ENCODE assay signal across 23 mouse cellular contexts in genomic region chr11:6175506-6175905, GRCm38 (mm10). TPM values are rescaled to one million over a fixed set of nuclear protein-coding genes. Genes with fewer than 3 reads are reported as not detected.
DNase-seq lines count a peak whose midpoint lies in the region; ATAC-seq and TF ChIP-seq lines count a peak whose summit lies in the region.
"Had no signal": no experiment of that assay in that cellular context is flagged by ENCODE, and none has a peak within 500 bp of the region (broad histone marks: within the 10 kb centered on the region; RNA-seq: fewer than 3 reads in every experiment).

No protein-coding gene starts in this region.

- no peak overlapping the region for H3K9ac ChIP-seq in heart, embryonic 14.5 days (ENCODE audit: low read length)
- H3K9ac ChIP-seq in heart, adult 2 months (ENCODE audit: low read depth, low read length): no peak overlapping the region
- H3K9ac ChIP-seq in CH12.LX (ENCODE audit: insufficient read depth, low read depth): no peak overlapping the region
- H3K9ac ChIP-seq: embryonic facial prominence, embryonic 12.5 days; forebrain, embryonic 15.5 days; hindbrain, embryonic 14.5 days; intestine, embryonic 15.5 days had no signal

- H3K4me3 ChIP-seq in heart, embryonic 14.5 days (ENCODE audit: control insufficient read depth in 1 of 2, insufficient read depth in 1 of 2, low read depth in 1 of 2, low read length in 2 of 2): no peak overlapping the region
- no peak overlapping the region for H3K4me3 ChIP-seq in heart, adult 2 months
- H3K4me3 ChIP-seq in megakaryocyte, embryonic 14.5 days (replicated peaks): peak overlapping the region; percentile 12
- H3K4me3 ChIP-seq in CH12.LX (replicated peaks in 1 of 3; ENCODE audit: low read depth in 2 of 3, low read length in 2 of 3, poor library complexity in 1 of 3): no peak overlapping the region
- H3K4me3 ChIP-seq: embryonic facial prominence, embryonic 12.5 days; forebrain, embryonic 15.5 days; hindbrain, embryonic 10.5 days; intestine, embryonic 15.5 days had no signal

- H3K27ac ChIP-seq in heart, embryonic 14.5 days (replicated peaks in 1 of 2; ENCODE audit: control insufficient read depth in 1 of 2, insufficient read depth in 1 of 2, low read depth in 2 of 2, low read length in 2 of 2): peak overlapping the region in 1 of 2 experiments; percentile 67; a peak in 2 of 4 replicates
- H3K27ac ChIP-seq in heart, adult 2 months: no peak overlapping the region
- no peak overlapping the region for H3K27ac ChIP-seq in CH12.LX (ENCODE audit: insufficient read depth, low read depth)
- H3K27ac ChIP-seq: embryonic facial prominence, embryonic 12.5 days; forebrain, embryonic 15.5 days; hindbrain, embryonic 10.5 days; hindbrain, embryonic 14.5 days; intestine, embryonic 15.5 days had no signal

- 5% methylated on average over 1 of the region's 1 CpGs for WGBS in heart, embryonic 14.5 days
- WGBS in heart, adult 2 months: 36% methylated on average over 1 of the region's 1 CpGs

- TF ChIP-seq RAD21 in CH12.LX (IDR thresholded peaks at IDR 0.05; ENCODE audit: low read depth, low read length): no peak

- H3K4me2 ChIP-seq in heart, embryonic 14.5 days (ENCODE audit: low read length): peak overlapping the region; percentile 50
- H3K4me2 ChIP-seq in CH12.LX (ENCODE audit: insufficient read depth, low read depth, poor library complexity, severe bottlenecking): no peak overlapping the region
- H3K4me2 ChIP-seq: embryonic facial prominence, embryonic 12.5 days; forebrain, embryonic 15.5 days; hindbrain, embryonic 14.5 days; intestine, embryonic 15.5 days had no signal

- no peaks in the 10 kb centered on the region for H3K9me3 ChIP-seq in heart, embryonic 14.5 days (ENCODE audit: control insufficient read depth, low read length)
- no peaks in the 10 kb centered on the region for H3K9me3 ChIP-seq in megakaryocyte, embryonic 14.5 days
- peaks cover 2% of the 10 kb centered on the region for H3K9me3 ChIP-seq in CH12.LX (replicated peaks; ENCODE audit: low read length)
- H3K9me3 ChIP-seq: embryonic facial prominence, embryonic 12.5 days; forebrain, embryonic 15.5 days; hindbrain, embryonic 10.5 days; intestine, embryonic 15.5 days had no signal

- TF ChIP-seq CTCF in heart, adult 2 months (IDR thresholded peaks at IDR 0.05): no peak
- TF ChIP-seq CTCF in CH12.LX (conservative IDR thresholded peaks at IDR 0.05 in 1 of 2, IDR thresholded peaks at IDR 0.05 in 1 of 2; ENCODE audit: low read depth in 2 of 2, low read length in 2 of 2): no peak

- dilution Hi-C loops in CH12.LX (cut with MboI; ENCODE audit: extremely low pct_ligation_motif_present, extremely low pct_unique_long_range_greater_than_20kb, low sequenced_read_pairs): no loop called here

- no peak for ATAC-seq in heart, embryonic 14.5 days (ENCODE audit: insufficient number of reproducible peaks, insufficient read depth, low FRiP score, low read depth)
- ATAC-seq in megakaryocyte, adult 5-6 weeks (ENCODE audit: poor library complexity, severe bottlenecking): no peak
- ATAC-seq: CD4-positive, CD25-positive, alpha-beta regulatory T cell, adult 4 months; forebrain, embryonic 15.5 days had no signal

- in situ Hi-C loops in CH12.LX (cut with MboI; ENCODE audit: low pct_ligation_motif_present, low pct_unique_long_range_greater_than_20kb, low sequenced_read_pairs): no loop called here

- peaks cover 12 to 42% of the 10 kb centered on the region in 2 experiments for H3K4me1 ChIP-seq in heart, embryonic 14.5 days (ENCODE audit: control insufficient read depth in 2 of 2, insufficient read depth in 2 of 2, low read length in 2 of 2)
- H3K4me1 ChIP-seq in heart, adult 2 months (ENCODE audit: control insufficient read depth, insufficient read depth, low read length): peaks cover 24% of the 10 kb centered on the region
- H3K4me1 ChIP-seq in megakaryocyte, embryonic 14.5 days: peaks cover 66% of the 10 kb centered on the region
- peaks cover 35 to 69% of the 10 kb centered on the region in 2 experiments for H3K4me1 ChIP-seq in CH12.LX (ENCODE audit: control insufficient read depth in 1 of 2, insufficient read depth in 2 of 2)

- DNase-seq in heart, adult 2 months: no peak
- DNase-seq in A20 (ENCODE audit: low read depth, low spot score) (peak; percentile 72), CH12.LX (ENCODE audit: extremely low read depth) (peak; percentile 64)
- DNase-seq in layer of hippocampus, postnatal 14 days (ENCODE audit: low spot score in 2 of 2): no peak
- DNase-seq: B cell, adult 2 months; cerebellum, adult 11 months; cerebellum, adult 8-10 months; gastrocnemius, postnatal 25 days; kidney, adult 18-20 months had no signal

- peaks cover 2% of the 10 kb centered on the region for H3K79me2 ChIP-seq in heart, adult 2 months (replicated peaks; ENCODE audit: control insufficient read depth, insufficient read depth, low read length)
- H3K79me2 ChIP-seq in CH12.LX (replicated peaks; ENCODE audit: control insufficient read depth, extremely low read depth, insufficient read depth, poor library complexity, severe bottlenecking): peaks cover 46% of the 10 kb centered on the region

- no peaks in the 10 kb centered on the region for H3K27me3 ChIP-seq in heart, embryonic 14.5 days (ENCODE audit: control insufficient read depth, insufficient read depth, low read length)
- no peaks in the 10 kb centered on the region for H3K27me3 ChIP-seq in heart, adult 2 months (ENCODE audit: control insufficient read depth, insufficient read depth, low read length)
- no peaks in the 10 kb centered on the region for H3K27me3 ChIP-seq in megakaryocyte, embryonic 14.5 days (replicated peaks)
- no peaks in the 10 kb centered on the region for H3K27me3 ChIP-seq in CH12.LX (replicated peaks)
- H3K27me3 ChIP-seq: embryonic facial prominence, embryonic 12.5 days; forebrain, embryonic 15.5 days; intestine, embryonic 15.5 days had no signal

- intact Hi-C loops in heart, adult 2 months (cut with DNase I): no loop called here

- no peak for TF ChIP-seq POLR2A in heart, adult 2 months (IDR thresholded peaks at IDR 0.05; ENCODE audit: insufficient read depth, low read depth, low read length)
- no peak for TF ChIP-seq POLR2A in CH12.LX (IDR thresholded peaks at IDR 0.05; ENCODE audit: low read depth, low read length)

- no peaks in the 10 kb centered on the region for H3K36me3 ChIP-seq in heart, embryonic 14.5 days (ENCODE audit: control insufficient read depth, insufficient read depth, low read length)
- H3K36me3 ChIP-seq in heart, adult 2 months (ENCODE audit: control insufficient read depth, insufficient read depth, low read length): peaks cover 10% of the 10 kb centered on the region
- H3K36me3 ChIP-seq in megakaryocyte, embryonic 14.5 days (replicated peaks; ENCODE audit: low read length): peaks cover 9% of the 10 kb centered on the region
- H3K36me3 ChIP-seq in CH12.LX (replicated peaks in 1 of 2; ENCODE audit: control insufficient read depth in 1 of 2, insufficient read depth in 1 of 2, low read length in 1 of 2): peaks cover 0 to 17% of the 10 kb centered on the region in 2 experiments
- H3K36me3 ChIP-seq: embryonic facial prominence, embryonic 12.5 days; forebrain, embryonic 15.5 days; intestine, embryonic 15.5 days had no signal

- no peak for TF ChIP-seq EP300 in heart, adult 2 months (IDR thresholded peaks at IDR 0.05; ENCODE audit: insufficient read depth, low read depth, low read length)
- 0 out of 2 replicates have a peak, but pooled peaks have one; percentile 11 for TF ChIP-seq EP300 in CH12.LX (IDR thresholded peaks at IDR 0.05; ENCODE audit: low read length)

TF ChIP-seq in CH12.LX, 34 proteins besides CTCF, POLR2A, EP300 and RAD21 (continues in another document):
- peak; percentile 44; the same call in 1 of the 2 replicates for TF ChIP-seq IRF4 (IDR thresholded peaks at IDR 0.05; ENCODE audit: low read depth, low read length)
- no peak for TF ChIP-seq MXI1 (IDR thresholded peaks at IDR 0.05; ENCODE audit: low read depth, low read length)
- TF ChIP-seq TCF12 (IDR thresholded peaks at IDR 0.05; ENCODE audit: low read depth, low read length): no peak
- TF ChIP-seq BHLHE40 (IDR thresholded peaks at IDR 0.05; ENCODE audit: low read depth, low read length): peak; percentile 68
- TF ChIP-seq ETS1 (conservative IDR thresholded peaks at IDR 0.05; ENCODE audit: low read depth, low read length): 0 out of 2 replicates have a peak, but pooled peaks have one; percentile 6
- no peak for TF ChIP-seq USF2 (conservative IDR thresholded peaks at IDR 0.05; ENCODE audit: low read depth, low read length)

RNA-seq across cellular contexts. Expression of gene A730071L15Rik, which starts 24.3 kb away (rescaled TPM):
- polyA plus RNA-seq in heart, embryonic 14.5 days (2014; fragmentation: Nextera tagmentation; extraction: Ambion mirVana): 0.42 and 0.80 TPM in 2 replicates
- not detected for total RNA-seq in heart, adult 2 months (2021)
- polyA plus RNA-seq in heart, adult 2 months (2012; rRNA removed): 0.09 TPM in 1 of 2 replicates, not detected in the other
- polyA plus RNA-seq in megakaryocyte, embryonic 14.5 days (2012; ENCODE audit: insufficient read depth, low replicate concordance): not detected in 2 replicates
- 0.09 and 0.57 TPM in 2 replicates for total RNA-seq in megakaryocyte, adult 5-6 weeks (2015)
- not detected in 2 replicates for total RNA-seq in megakaryocyte, adult 5-6 weeks (2017)
- total RNA-seq in CH12.LX (2012; rRNA removed) (0.42 and 0.46 TPM in 2 replicates), CH12.LX (2014; rRNA removed) (not detected in 2 replicates)
- polyA plus RNA-seq in CH12.LX (2012; ENCODE audit: insufficient read length, low read depth): not detected in 2 replicates
- total RNA-seq in layer of hippocampus, postnatal 14 days (2021): under 1 TPM; 0.28 to 0.31 TPM
- total RNA-seq: granulocyte monocyte progenitor cell, adult 5-6 weeks had no signal

RNA-seq across cellular contexts. Expression of gene Nudcd3, which starts 24.7 kb away (rescaled TPM):
- polyA plus RNA-seq in heart, embryonic 14.5 days (2014; fragmentation: Nextera tagmentation; extraction: Ambion mirVana): 30.1 and 30.4 TPM in 2 replicates
- total RNA-seq in heart, adult 2 months (2021): 10 to 100 TPM; 59.3 to 65.4 TPM
- polyA plus RNA-seq in heart, adult 2 months (2012; rRNA removed): 50.4 and 80.7 TPM in 2 replicates
- polyA plus RNA-seq in megakaryocyte, embryonic 14.5 days (2012; ENCODE audit: insufficient read depth, low replicate concordance): 7.9 and 9.9 TPM in 2 replicates
- total RNA-seq in megakaryocyte, adult 5-6 weeks (2015): 11.5 and 14.6 TPM in 2 replicates
- total RNA-seq in megakaryocyte, adult 5-6 weeks (2017): 25.0 and 25.6 TPM in 2 replicates
- total RNA-seq in CH12.LX (2012; rRNA removed) (35.6 and 41.2 TPM in 2 replicates), CH12.LX (2014; rRNA removed) (30.1 and 30.7 TPM in 2 replicates)
- polyA plus RNA-seq in CH12.LX (2012; ENCODE audit: insufficient read length, low read depth): 78.0 and 82.2 TPM in 2 replicates
- 100 to 1,000 TPM; 116 to 122 TPM for total RNA-seq in layer of hippocampus, postnatal 14 days (2021)

RNA-seq across cellular contexts. Expression of gene Npc1l1, which starts 54.4 kb away (rescaled TPM):
- polyA plus RNA-seq in heart, embryonic 14.5 days (2014; fragmentation: Nextera tagmentation; extraction: Ambion mirVana): not detected in 2 replicates
- under 1 TPM in 1 of 2 experiments, not detected in 1; 0.08 TPM for total RNA-seq in heart, adult 2 months (2021)
- 0.25 and 0.38 TPM in 2 replicates for polyA plus RNA-seq in heart, adult 2 months (2012; rRNA removed)
- not detected in 2 replicates for polyA plus RNA-seq in megakaryocyte, embryonic 14.5 days (2012; ENCODE audit: insufficient read depth, low replicate concordance)
- not detected in 2 replicates for total RNA-seq in megakaryocyte, adult 5-6 weeks (2015)
- total RNA-seq in megakaryocyte, adult 5-6 weeks (2017): not detected in 2 replicates
- total RNA-seq in CH12.LX (2012; rRNA removed): not detected in 2 replicates
- total RNA-seq in CH12.LX (2014; rRNA removed): 0.05 TPM in 1 of 2 replicates, not detected in the other
- polyA plus RNA-seq in CH12.LX (2012; ENCODE audit: insufficient read length, low read depth): 0.05 and 0.09 TPM in 2 replicates
- under 1 TPM; 0.23 to 0.24 TPM for total RNA-seq in layer of hippocampus, postnatal 14 days (2021)
- total RNA-seq: adrenal gland, postnatal 10 days; granulocyte monocyte progenitor cell, adult 5-6 weeks; heart, postnatal 25 days; MEL had no signal
- polyA plus RNA-seq: forebrain, embryonic 11.5 days had no signal

Comparison
In these comparisons a context has a peak if more than half of its experiments do, and no peak if none do; other contexts are left out.
1. DNase-seq: peak in A20 (single experiment) and CH12.LX (single experiment); none in heart, adult 2 months (0 of 2) and layer of hippocampus, postnatal 14 days (0 of 2).